Mouse (Mus musculus) midbrain, embryonic 16.5 days (tissue): ENCODE measurements around the gene Trim46. TPM values are rescaled to one million over a fixed set of nuclear protein-coding genes. Genes with fewer than 3 reads are reported as not detected.

Experiments
- ATAC-seq: fragments of 200-750 bp; cut with Nextera tagmentation; 2 replicates; pipeline ENCODE4 v1.8.0; 2017; ENCODE audit warnings: moderate TSS enrichment
- H3K27ac ChIP-seq: fragments of 300-500 bp; sonication (generic); 2 replicates; pipeline ENCODE4 v1.5.1; 2014; ENCODE audit warnings: mild to moderate bottlenecking, low read length, mixed read lengths
- H3K27me3 ChIP-seq: fragments of 300-500 bp; sonication (generic); 2 replicates; pipeline ENCODE4 v1.6.1; 2014; ENCODE audit warnings: low read depth, low read length, mixed read lengths; ENCODE audit not compliant: control insufficient read depth, insufficient read depth
- H3K36me3 ChIP-seq: fragments of 300-500 bp; sonication (generic); 2 replicates; pipeline ENCODE4 v1.6.1; 2014; ENCODE audit warnings: mild to moderate bottlenecking, low read length, moderate library complexity, mixed read lengths; ENCODE audit not compliant: control insufficient read depth, insufficient read depth
- H3K4me1 ChIP-seq: fragments of 300-500 bp; sonication (generic); 2 replicates; pipeline ENCODE4 v1.6.1; 2014; ENCODE audit warnings: mild to moderate bottlenecking, low read length, mixed read lengths; ENCODE audit not compliant: control insufficient read depth, insufficient read depth
- H3K4me2 ChIP-seq: fragments of 300-500 bp; sonication (generic); 2 replicates; pipeline ENCODE4 v1.6.1; 2014; ENCODE audit warnings: mild to moderate bottlenecking, low read length, mixed read lengths
- H3K4me3 ChIP-seq: fragments of 300-500 bp; sonication (generic); 2 replicates; pipeline ENCODE4 v1.5.1; 2014; ENCODE audit warnings: low read depth, mild to moderate bottlenecking, low read length, moderate library complexity, mixed read lengths
- H3K9ac ChIP-seq: fragments of 300-500 bp; sonication (generic); 2 replicates; pipeline ENCODE4 v1.6.1; 2014; ENCODE audit warnings: low read depth, low read length, mixed read lengths
- H3K9me3 ChIP-seq: fragments of 300-500 bp; sonication (generic); replicated peaks from 2 replicates; pipeline ENCODE4 v1.6.1; 2014; ENCODE audit warnings: mild to moderate bottlenecking, low read length, mixed read lengths; ENCODE audit not compliant: control insufficient read depth, poor library complexity, severe bottlenecking
- WGBS: fragments of 180-500 bp; shearing (Covaris S2); extraction: QIAGEN DNeasy Blood & Tissue Kit; methylation state at CpG from one replicate; pipeline ENCODE4 v1.1.7; 2014; 5-methylcytosine and 5-hydroxymethylcytosine counted together
- polyA plus RNA-seq: library from polyadenylated mRNA; unstranded; fragments of >200 nt; fragmentation: Nextera tagmentation; extraction: Ambion mirVana; gene quantifications from 2 replicates; pipeline ENCODE4 v1.2.1, GENCODE M21; 2015

The Trim46 gene
- polyA plus RNA-seq: 90.3 and 91.2 TPM in 2 replicates

GRCm38 (mm10) chr3:89246261-89247100, at the start of gene Trim46:
Gene Trim46, minus strand, starts transcription at chr3:89246309.
- Histone ChIP-seq H3K4me3 (peak within 1 kb of the TSS; percentile 71), H3K4me1 (peaks cover 33% of the 10 kb centered on the region)
- under 1% methylated on average over 42 of the region's 42 CpGs for whole genome bisulfite sequencing

DNA sequence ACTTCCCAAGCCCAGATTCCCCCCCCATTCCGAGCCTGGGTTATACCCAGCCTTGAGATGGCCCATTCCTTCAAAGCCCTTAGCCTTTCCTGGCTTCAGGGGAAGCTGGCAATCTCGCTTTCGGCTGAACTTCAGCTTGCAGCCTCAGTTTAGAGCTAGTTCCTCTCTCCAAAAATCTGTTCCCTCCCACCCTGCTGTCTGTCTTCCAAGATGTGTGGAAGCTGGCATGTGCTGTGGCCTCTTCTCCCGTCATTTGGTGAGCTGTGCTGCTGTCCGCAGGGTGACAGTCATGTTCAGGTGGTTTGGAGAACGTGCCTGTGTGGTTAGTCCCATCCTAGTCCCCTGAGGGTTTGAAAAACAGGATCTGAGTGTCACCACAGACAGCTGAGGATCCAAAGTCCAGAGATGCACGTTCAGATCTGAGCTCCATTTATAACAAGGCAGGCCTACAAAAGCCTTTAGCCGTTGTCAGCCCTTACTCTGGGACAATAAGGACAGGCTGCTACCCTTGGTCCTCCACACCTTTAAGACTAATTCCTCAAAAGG, 49.6 kb upstream of the Trim46 start:
- 77% methylated on average over 8 of the region's 8 CpGs for WGBS

More at GRCm38 (mm10) chr3:89246261-89247100, at the start of gene Trim46:
- ATAC-seq: peak; percentile 74
- Histone ChIP-seq H3K36me3 (peaks cover 8% of the 10 kb centered on the region), H3K4me2 (peak within 1 kb of the TSS; percentile 86), H3K27ac (peak within 1 kb of the TSS; percentile 95), H3K9me3 (no peaks in the 10 kb centered on the region), H3K27me3 (no peaks in the 10 kb centered on the region), H3K9ac (peak within 1 kb of the TSS; percentile 86)

DNA sequence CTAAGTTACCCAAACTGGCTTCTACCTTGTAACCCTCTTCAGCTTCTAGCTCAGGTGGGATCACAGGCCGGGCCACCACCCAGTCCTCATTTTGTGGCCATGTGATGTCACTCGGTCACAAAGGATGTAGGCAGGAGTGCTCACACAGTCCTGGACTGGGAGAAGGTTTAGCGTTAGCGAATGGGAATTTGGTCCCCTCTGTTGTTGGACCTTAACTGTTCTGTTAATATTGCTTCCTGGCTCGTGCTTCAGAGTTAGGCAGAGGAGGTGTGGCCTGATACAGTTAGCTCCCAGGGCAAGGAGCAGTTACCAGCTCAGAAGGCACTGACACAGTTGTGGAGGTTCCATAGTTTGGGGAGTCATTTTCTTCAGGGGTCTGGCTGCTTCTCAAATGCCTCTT, 48.1 kb upstream of the Trim46 start:
- ATAC-seq: no peak
- 76% methylated on average over 5 of the region's 5 CpGs for WGBS
- no peaks in the 10 kb centered on the region for H3K27me3 ChIP-seq
- no peaks in the 10 kb centered on the region for H3K9me3 ChIP-seq
- H3K4me1 ChIP-seq: no peaks in the 10 kb centered on the region
- no peaks in the 10 kb centered on the region for H3K36me3 ChIP-seq
- no peak overlapping the region for H3K4me3 ChIP-seq
- H3K27ac ChIP-seq: no peak overlapping the region
- no peak overlapping the region for H3K9ac ChIP-seq
- H3K4me2 ChIP-seq: no peak overlapping the region

More for the DNA sequence above, 49.6 kb upstream of the Trim46 start:
- H3K36me3 ChIP-seq: no peaks in the 10 kb centered on the region
- H3K9me3 ChIP-seq: no peaks in the 10 kb centered on the region
- peaks cover 3% of the 10 kb centered on the region; the same call in 1 of the 2 replicates for H3K27me3 ChIP-seq
- ATAC-seq: no peak
- peaks cover 8% of the 10 kb centered on the region; the same call in 1 of the 2 replicates for H3K4me1 ChIP-seq
- no peak overlapping the region for H3K4me2 ChIP-seq
- no peak overlapping the region for H3K4me3 ChIP-seq
- no peak overlapping the region for H3K9ac ChIP-seq
- H3K27ac ChIP-seq: no peak overlapping the region

DNA sequence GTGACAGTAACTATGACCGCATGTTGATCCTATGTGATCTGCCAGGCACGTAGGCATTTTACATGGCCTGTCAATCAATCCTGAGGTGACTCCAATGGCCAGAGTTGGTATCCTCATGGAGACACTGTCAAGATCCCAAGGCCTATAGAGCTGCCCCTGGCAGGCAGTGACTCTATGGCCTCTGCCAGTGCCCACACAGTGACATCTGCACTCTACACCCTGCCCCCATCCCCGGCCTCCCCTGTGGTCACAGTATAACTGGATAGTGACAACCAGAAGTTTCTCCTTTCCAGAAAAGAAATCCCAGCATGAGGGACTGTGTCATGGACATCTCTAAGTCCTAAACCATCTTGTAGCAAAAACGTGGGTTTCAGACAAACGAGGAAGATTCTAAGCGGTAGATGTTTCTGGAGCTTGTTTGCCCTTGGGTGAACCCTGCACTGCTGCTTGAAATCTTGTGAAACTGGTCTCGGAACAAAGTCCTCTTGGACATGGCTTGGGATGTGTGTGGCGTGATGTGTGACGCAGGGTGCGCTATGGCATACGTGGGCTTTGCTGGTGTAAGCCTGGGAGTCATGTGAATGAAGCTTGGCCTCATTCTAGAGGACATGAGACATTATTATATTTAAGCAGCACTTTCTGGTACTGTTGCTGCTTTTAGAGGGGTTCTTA, 47.3 kb upstream of the Trim46 start:
- Histone ChIP-seq H3K27me3 (no peaks in the 10 kb centered on the region), H3K9ac (no peak overlapping the region), H3K4me3 (no peak overlapping the region), H3K4me2 (no peak overlapping the region), H3K9me3 (no peaks in the 10 kb centered on the region), H3K36me3 (no peaks in the 10 kb centered on the region), H3K4me1 (no peaks in the 10 kb centered on the region), H3K27ac (no peak overlapping the region)
- 93% methylated on average over 11 of the region's 11 CpGs for WGBS
- no peak for ATAC-seq

DNA sequence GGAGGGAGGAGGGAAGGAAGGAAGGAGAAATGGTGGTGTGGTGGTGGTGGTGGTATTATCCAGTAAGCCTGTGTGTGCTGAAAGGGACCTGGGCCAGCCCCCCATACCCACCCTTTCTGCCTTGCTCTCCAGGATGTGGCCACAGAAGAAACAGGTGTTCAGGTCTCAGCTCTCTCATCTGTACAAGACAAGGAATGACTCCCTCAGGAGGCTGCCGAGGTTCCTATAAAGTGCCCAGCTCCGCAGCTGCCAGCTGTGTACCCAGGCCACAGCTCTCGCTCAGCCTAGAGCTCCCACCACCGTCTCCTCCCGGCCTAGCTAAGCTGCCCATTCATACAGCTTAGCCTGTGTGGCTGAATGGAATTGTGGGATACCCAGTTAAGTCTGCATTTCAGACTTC, 46.2 kb upstream of the Trim46 start:
- Histone ChIP-seq H3K27ac (no peak overlapping the region), H3K36me3 (no peaks in the 10 kb centered on the region), H3K27me3 (no peaks in the 10 kb centered on the region), H3K4me3 (no peak overlapping the region), H3K4me1 (no peaks in the 10 kb centered on the region), H3K9me3 (no peaks in the 10 kb centered on the region), H3K4me2 (no peak overlapping the region), H3K9ac (no peak overlapping the region)
- WGBS: 64% methylated on average over 5 of the region's 5 CpGs
- no peak for ATAC-seq

DNA sequence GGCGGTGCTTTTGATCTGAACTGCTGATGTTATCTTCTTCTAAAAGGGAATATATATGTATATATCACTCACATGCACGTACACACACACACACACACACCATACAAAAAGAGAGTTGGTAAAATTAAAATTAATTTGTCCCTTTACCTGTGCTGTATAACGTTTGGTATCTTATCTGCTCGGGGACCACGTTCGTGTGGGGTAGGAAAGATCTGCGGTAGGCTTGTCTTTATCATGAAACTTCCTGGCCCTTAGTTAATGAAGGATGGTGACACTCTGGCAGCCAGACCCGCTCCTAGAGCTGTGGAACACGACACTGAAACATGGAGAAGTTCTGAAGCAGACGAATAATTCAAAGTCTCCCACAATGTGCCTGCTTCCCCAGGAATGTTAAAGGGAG, 45.8 kb upstream of the Trim46 start:
- no peak overlapping the region for H3K4me2 ChIP-seq
- ATAC-seq: no peak
- 80% methylated on average over 10 of the region's 10 CpGs for WGBS

DNA sequence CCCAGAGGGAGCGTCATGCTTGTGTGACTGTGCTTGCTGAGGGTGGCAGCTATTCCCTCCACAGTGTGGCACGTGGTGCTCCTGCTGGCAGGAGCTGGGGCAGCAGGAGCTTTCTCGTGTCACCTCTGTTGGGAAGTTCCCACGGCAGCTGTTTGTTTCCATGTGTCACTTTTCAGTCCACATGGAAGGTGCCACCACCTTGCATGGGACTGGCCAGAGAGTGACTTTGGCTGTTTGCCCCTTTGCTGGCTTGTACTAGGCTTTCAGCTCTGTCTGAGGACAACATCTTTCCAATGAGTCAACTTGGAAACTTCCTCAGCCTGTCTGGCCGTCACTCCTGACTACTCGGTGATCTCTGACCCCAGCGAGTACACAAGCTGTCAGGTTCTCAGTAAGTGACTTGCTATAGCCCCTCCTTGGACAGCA, 42.4 kb upstream of the Trim46 start:
- WGBS: 62% methylated on average over 7 of the region's 7 CpGs
- H3K9ac ChIP-seq: no peak overlapping the region
- H3K27me3 ChIP-seq: no peaks in the 10 kb centered on the region
- H3K4me3 ChIP-seq: no peak overlapping the region
- H3K9me3 ChIP-seq: no peaks in the 10 kb centered on the region
- H3K27ac ChIP-seq: no peak overlapping the region
- no peaks in the 10 kb centered on the region for H3K36me3 ChIP-seq
- H3K4me1 ChIP-seq: no peaks in the 10 kb centered on the region
- no peak overlapping the region for H3K4me2 ChIP-seq
- no peak for ATAC-seq

More for the DNA sequence above, 45.8 kb upstream of the Trim46 start:
- H3K36me3 ChIP-seq: no peaks in the 10 kb centered on the region
- no peaks in the 10 kb centered on the region for H3K4me1 ChIP-seq
- H3K4me3 ChIP-seq: no peak overlapping the region
- H3K27ac ChIP-seq: no peak overlapping the region
- no peaks in the 10 kb centered on the region for H3K9me3 ChIP-seq
- H3K27me3 ChIP-seq: no peaks in the 10 kb centered on the region
- no peak overlapping the region for H3K9ac ChIP-seq

- Histone ChIP-seq H3K4me1 (no peaks in the 10 kb centered on the region), H3K9me3 (no peaks in the 10 kb centered on the region), H3K4me3 (no peak overlapping the region), H3K27me3 (no peaks in the 10 kb centered on the region), H3K27ac (no peak overlapping the region), H3K9ac (no peak overlapping the region), H3K4me2 (no peak overlapping the region), H3K36me3 (no peaks in the 10 kb centered on the region)
- 55% methylated on average over 5 of the region's 5 CpGs for WGBS
- ATAC-seq: no peak
Observed at GRCm38 (mm10) chr3:89287286-89287685, 41.2 kb upstream of the Trim46 start.

GRCm38 (mm10) chr3:89285526-89285925, 39.4 kb upstream of the Trim46 start:
- no peaks in the 10 kb centered on the region for H3K9me3 ChIP-seq
- 47% methylated on average over 2 of the region's 2 CpGs for WGBS
- H3K9ac ChIP-seq: no peak overlapping the region
- no peak overlapping the region for H3K4me3 ChIP-seq
- H3K4me2 ChIP-seq: no peak overlapping the region
- H3K36me3 ChIP-seq: no peaks in the 10 kb centered on the region
- no peak for ATAC-seq
- no peak overlapping the region for H3K27ac ChIP-seq
- H3K4me1 ChIP-seq: peaks cover 7% of the 10 kb centered on the region
- H3K27me3 ChIP-seq: 0 out of 2 replicates have a peak, but pooled peaks cover 4% of the 10 kb centered on the region
